Mouse (Mus musculus) kidney, postnatal 36 days (tissue): Measurements from ENCODE around the gene Slc9a8.

Source experiments
- DNase-seq, 2 experiments: peaks; one replicate each; pipeline ENCODE4 v3.0.0; 2021 to 2022; ENCODE audit warnings: mixed read lengths in 2 of 2

Gene Slc9a8

DNA sequence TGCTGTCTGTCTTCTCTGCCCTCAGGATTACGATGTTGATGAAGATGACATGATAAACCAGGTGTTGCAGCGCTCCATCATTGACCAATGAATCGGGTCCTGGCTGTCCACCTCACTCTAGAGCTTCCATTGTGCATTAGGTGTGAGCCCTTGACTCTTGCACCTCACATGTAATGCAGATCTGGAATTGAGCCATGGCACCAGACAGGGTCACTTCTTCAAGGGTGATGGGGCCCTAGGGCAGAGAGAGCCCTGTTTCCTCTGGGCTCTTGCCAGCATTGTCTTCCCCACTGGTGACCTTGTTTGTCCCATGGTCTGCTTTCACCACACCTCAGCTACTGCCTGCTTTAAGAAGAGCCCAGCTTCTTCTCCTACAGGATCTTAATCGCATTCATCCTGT lies 93.1 kb downstream of the Slc9a8 start:
- DNase-seq = peak in 1 of 2 experiments; percentile 19

- DNase-seq = no peak
Observed at GRCm38 (mm10) chr2:167515688-167516087, 94.2 kb downstream of the Slc9a8 start.

- peak in 1 of 2 experiments; percentile 39 for DNase-seq
Observed at GRCm38 (mm10) chr2:167519606-167520252, 98.2 kb downstream of the Slc9a8 start.
